Mouse (Mus musculus) heart, postnatal 0 days (tissue): Measurements from ENCODE around the gene Rad9b. TPM values are rescaled to one million over a fixed set of nuclear protein-coding genes. Genes with fewer than 3 reads are reported as not detected.

Experiments
- ATAC-seq: fragments of 200-750 bp; cut with Nextera tagmentation; 2 replicates; pipeline ENCODE4 v1.8.0; 2017; ENCODE audit warnings: low read depth, moderate number of reproducible peaks, moderate library complexity; ENCODE audit not compliant: insufficient read depth
- DNase-seq: peaks from one replicate; pipeline ENCODE4 v3.0.0-alpha.2; 2016; ENCODE audit warnings: low spot score
- H3K27ac ChIP-seq: fragments of 300-500 bp; sonication (generic); 2 replicates; pipeline ENCODE4 v1.5.1; 2014; ENCODE audit warnings: low read depth, mild to moderate bottlenecking
- H3K27me3 ChIP-seq: fragments of 300-500 bp; sonication (generic); 2 replicates; pipeline ENCODE4 v1.6.1; 2014; ENCODE audit warnings: low read length, mixed read lengths; ENCODE audit not compliant: control insufficient read depth, insufficient read depth
- H3K36me3 ChIP-seq: fragments of 300-500 bp; sonication (generic); replicated peaks from 2 replicates; pipeline ENCODE4 v1.6.1; 2014; ENCODE audit warnings: low read length, mixed read lengths; ENCODE audit not compliant: control insufficient read depth, insufficient read depth
- H3K4me1 ChIP-seq: fragments of 300-500 bp; sonication (generic); 2 replicates; pipeline ENCODE4 v1.6.1; 2014; ENCODE audit warnings: antibody characterized with exemption; ENCODE audit not compliant: control insufficient read depth, insufficient read depth
- H3K4me2 ChIP-seq: fragments of 300-500 bp; sonication (generic); 2 replicates; pipeline ENCODE4 v1.6.1; 2014; ENCODE audit warnings: low read depth, mild to moderate bottlenecking, low read length, moderate library complexity
- H3K4me3 ChIP-seq: fragments of 300-500 bp; sonication (generic); 2 replicates; pipeline ENCODE4 v1.5.1; 2014; ENCODE audit warnings: low read depth, low read length
- H3K9ac ChIP-seq: fragments of 300-500 bp; sonication (generic); replicated peaks from 2 replicates; pipeline ENCODE4 v1.6.1; 2014; ENCODE audit warnings: low read depth, low read length, mixed read lengths
- H3K9me3 ChIP-seq: fragments of 300-500 bp; sonication (generic); replicated peaks from 2 replicates; pipeline ENCODE4 v1.6.1; 2016; ENCODE audit warnings: low read length; ENCODE audit not compliant: control insufficient read depth
- CTCF ChIP-seq: IDR thresholded peaks from 2 replicates; pipeline ENCODE4 v1.5.1; 2016; ENCODE audit warnings: antibody characterized with exemption, control low read depth, low read depth
- EP300 ChIP-seq: IDR thresholded peaks from 2 replicates; pipeline ENCODE4 v1.6.1; 2016; ENCODE audit warnings: antibody characterized with exemption, low read depth
- WGBS: fragments of 180-500 bp; shearing (Covaris S2); extraction: QIAGEN DNeasy Blood & Tissue Kit; methylation state at CpG from one replicate; pipeline ENCODE4 v1.1.7; 2014; 5-methylcytosine and 5-hydroxymethylcytosine counted together
- polyA plus RNA-seq: library from polyadenylated mRNA; unstranded; fragments of >200 nt; fragmentation: Nextera tagmentation; extraction: Ambion mirVana; gene quantifications from 2 replicates; pipeline ENCODE4 v1.2.1, GENCODE M21; 2015
- total RNA-seq: library from RNA; depleted of rRNA; stranded (reverse); fragments of >200 nt; gene quantifications from 2 replicates; pipeline ENCODE4 v1.2.3, GENCODE M21; 2014; ENCODE audit warnings: low replicate concordance

Gene Rad9b
- total and polyA plus RNA-seq, 2 experiments from 2014 or later, result 8.2 to 13.9 TPM

- TF ChIP-seq EP300, result no peak
- peak; percentile 32 for TF ChIP-seq CTCF
- Histone ChIP-seq H3K9me3 (no peaks in the 10 kb centered on the region), H3K9ac (no peak overlapping the region), H3K4me1 (peaks cover 39% of the 10 kb centered on the region), H3K36me3 (peaks cover under 1% of the 10 kb centered on the region), H3K4me2 (no peak overlapping the region), H3K27me3 (no peaks in the 10 kb centered on the region), H3K4me3 (no peak overlapping the region), H3K27ac (peak overlapping the region; percentile 44)
- DNase-seq (peak; percentile 63), ATAC-seq (peak; percentile 63; the same call in 1 of the 2 replicates)
- WGBS, result 47% methylated on average over 17 of the region's 17 CpGs
Observed at GRCm38 (mm10) chr5:122302810-122303745, 51.0 kb downstream of the Rad9b start.

GRCm38 (mm10) chr5:122300071-122300518 lies 53.9 kb downstream of the Rad9b start:
- no peak for DNase-seq
- ATAC-seq, result no peak
- H3K27ac ChIP-seq, result peak overlapping the region; percentile 20; the same call in 1 of the 2 replicates
- 72% methylated on average over 6 of the region's 6 CpGs for WGBS
- no peak overlapping the region for H3K9ac ChIP-seq
- H3K36me3 ChIP-seq, result no peaks in the 10 kb centered on the region; the same call in 1 of the 2 replicates
- H3K27me3 ChIP-seq, result no peaks in the 10 kb centered on the region
- TF ChIP-seq CTCF (no peak), EP300 (no peak)
- no peak overlapping the region for H3K4me3 ChIP-seq
- H3K4me1 ChIP-seq, result peaks cover 33% of the 10 kb centered on the region
- H3K4me2 ChIP-seq, result no peak overlapping the region
- H3K9me3 ChIP-seq, result no peaks in the 10 kb centered on the region

- no peak for TF ChIP-seq EP300
- TF ChIP-seq CTCF, result no peak
- H3K4me1 ChIP-seq, result peaks cover 33% of the 10 kb centered on the region
- ATAC-seq, result no peak
Observed at GRCm38 (mm10) chr5:122295113-122295935, 58.7 kb downstream of the Rad9b start.

GRCm38 (mm10) chr5:122294219-122294735 lies 59.8 kb downstream of the Rad9b start:
- Histone ChIP-seq H3K36me3 (no peaks in the 10 kb centered on the region), H3K27ac (0 out of 2 replicates have a peak overlapping the region, but pooled peaks have one; percentile 37), H3K4me1 (peaks cover 33% of the 10 kb centered on the region), H3K9ac (no peak overlapping the region), H3K9me3 (no peaks in the 10 kb centered on the region), H3K27me3 (no peaks in the 10 kb centered on the region), H3K4me3 (no peak overlapping the region), H3K4me2 (no peak overlapping the region)
- ATAC-seq, result no peak; the same call in 1 of the 2 replicates
- no peak for DNase-seq
- TF ChIP-seq CTCF (no peak), EP300 (no peak)
- 72% methylated on average over 3 of the region's 3 CpGs for WGBS

More at GRCm38 (mm10) chr5:122295113-122295935, 58.7 kb downstream of the Rad9b start:
- H3K27ac ChIP-seq, result 0 out of 2 replicates have a peak overlapping the region, but pooled peaks have one; percentile 6
- 74% methylated on average over 14 of the region's 14 CpGs for WGBS
- H3K36me3 ChIP-seq, result no peaks in the 10 kb centered on the region; the same call in 1 of the 2 replicates
- no peaks in the 10 kb centered on the region for H3K9me3 ChIP-seq
- DNase-seq, result no peak
- no peak overlapping the region for H3K4me3 ChIP-seq
- no peak overlapping the region for H3K4me2 ChIP-seq
- no peaks in the 10 kb centered on the region for H3K27me3 ChIP-seq
- H3K9ac ChIP-seq, result no peak overlapping the region

GRCm38 (mm10) chr5:122293131-122293530 lies 60.9 kb downstream of the Rad9b start:
- Histone ChIP-seq H3K27ac (peak overlapping the region; percentile 75), H3K4me2 (no peak overlapping the region), H3K9me3 (no peaks in the 10 kb centered on the region), H3K4me1 (peaks cover 33% of the 10 kb centered on the region), H3K36me3 (no peaks in the 10 kb centered on the region), H3K9ac (no peak overlapping the region), H3K4me3 (no peak overlapping the region), H3K27me3 (no peaks in the 10 kb centered on the region)
- no peak for TF ChIP-seq CTCF
- TF ChIP-seq EP300, result no peak
- DNase-seq (no peak), ATAC-seq (0 out of 2 replicates have a peak, but pooled peaks have one; percentile 37)
- WGBS, result 53% methylated on average over 6 of the region's 6 CpGs
